Mouse (Mus musculus) heart, embryonic 14.5 days (tissue): ENCODE data around the gene Khdc1c. TPM values are rescaled to one million over a fixed set of nuclear protein-coding genes. Genes with fewer than 3 reads are reported as not detected.
"Not testable (repeated sequence)": the region's sequence is repeated elsewhere in the genome, so short reads cannot be mapped to it uniquely, and the experiment has no call there.

Experiments
- ATAC-seq: fragments of 200-750 bp; cut with Nextera tagmentation; 2 replicates; pipeline ENCODE4 v1.8.0; 2017; ENCODE audit warnings: low read depth, moderate TSS enrichment; ENCODE audit not compliant: insufficient number of reproducible peaks, insufficient read depth, low FRiP score
- H3K27ac ChIP-seq, 2 experiments: fragments of 200-500 bp in 1 of 2; fragments of 300-500 bp in 1 of 2; sonication (generic) in 1 of 2; replicated peaks in 1 of 2; 2 replicates each; pipeline ENCODE4 v1.5.1; 2012 to 2014; ENCODE audit warnings: low read depth in 2 of 2, low read length in 2 of 2, control low read depth in 1 of 2, mild to moderate bottlenecking in 1 of 2, mixed read lengths in 1 of 2; ENCODE audit not compliant: control insufficient read depth in 1 of 2, insufficient read depth in 1 of 2
- H3K27me3 ChIP-seq: fragments of 300-500 bp; sonication (generic); 2 replicates; pipeline ENCODE4 v1.6.1; 2014; ENCODE audit warnings: mild to moderate bottlenecking, low read length, control low read depth; ENCODE audit not compliant: control insufficient read depth, insufficient read depth
- H3K36me3 ChIP-seq: fragments of 300-500 bp; sonication (generic); 2 replicates; pipeline ENCODE4 v1.6.1; 2014; ENCODE audit warnings: mild to moderate bottlenecking, control low read depth, low read length, mixed read lengths; ENCODE audit not compliant: control insufficient read depth, insufficient read depth
- H3K4me1 ChIP-seq, 2 experiments: fragments of 200-500 bp in 1 of 2; fragments of 300-500 bp in 1 of 2; sonication (generic) in 1 of 2; 2 replicates each; pipeline ENCODE4 v1.6.1; 2012 to 2014; ENCODE audit warnings: low read length in 2 of 2, control low read depth in 1 of 2, mixed read lengths in 1 of 2; ENCODE audit not compliant: control insufficient read depth in 2 of 2, insufficient read depth in 2 of 2
- H3K4me2 ChIP-seq: fragments of 300-500 bp; sonication (generic); 2 replicates; pipeline ENCODE4 v1.6.1; 2014; ENCODE audit warnings: mild to moderate bottlenecking, low read length
- H3K4me3 ChIP-seq, 2 experiments: fragments of 200-500 bp in 1 of 2; fragments of 300-500 bp in 1 of 2; sonication (generic) in 1 of 2; 2 replicates each; pipeline ENCODE4 v1.5.1; 2012 to 2014; ENCODE audit warnings: low read length in 2 of 2, mild to moderate bottlenecking in 2 of 2, control low read depth in 1 of 2, low read depth in 1 of 2, moderate library complexity in 1 of 2; ENCODE audit not compliant: control insufficient read depth in 1 of 2, insufficient read depth in 1 of 2
- H3K9ac ChIP-seq: fragments of 300-500 bp; sonication (generic); 2 replicates; pipeline ENCODE4 v1.6.1; 2014; ENCODE audit warnings: mild to moderate bottlenecking, low read length
- H3K9me3 ChIP-seq: fragments of 300-500 bp; sonication (generic); 2 replicates; pipeline ENCODE4 v1.6.1; 2016; ENCODE audit warnings: low read length, control low read depth; ENCODE audit not compliant: control insufficient read depth
- WGBS: fragments of 180-500 bp; shearing (Covaris S2); extraction: QIAGEN DNeasy Blood & Tissue Kit; methylation state at CpG from one replicate; pipeline ENCODE4 v1.1.7; 2014; 5-methylcytosine and 5-hydroxymethylcytosine counted together
- polyA plus RNA-seq: library from polyadenylated mRNA; unstranded; fragments of >200 nt; fragmentation: Nextera tagmentation; extraction: Ambion mirVana; gene quantifications from 2 replicates; pipeline ENCODE4 v1.2.1, GENCODE M21; 2014

The Khdc1c gene
- not detected in 2 replicates for polyA plus RNA-seq

GRCm38 (mm10) chr1:21368031-21368430 lies at the start of gene Khdc1c:
Gene Khdc1c (plus strand): TSS chr1:21368331.
- WGBS: 48% methylated on average over 1 of the region's 1 CpGs
- H3K9me3 ChIP-seq: not testable (repeated sequence)

GRCm38 (mm10) chr1:21320271-21320670 lies 47.9 kb upstream of the Khdc1c start:
- not testable (repeated sequence) for H3K27ac ChIP-seq, H3K36me3 ChIP-seq, ATAC-seq, H3K4me3 ChIP-seq, H3K9ac ChIP-seq, H3K27me3 ChIP-seq, H3K4me2 ChIP-seq, H3K4me1 ChIP-seq, H3K9me3 ChIP-seq
- WGBS: 79% methylated on average over 5 of the region's 5 CpGs

More at GRCm38 (mm10) chr1:21368031-21368430, at the start of gene Khdc1c:
- H3K27ac ChIP-seq, H3K27me3 ChIP-seq, H3K4me1 ChIP-seq, H3K36me3 ChIP-seq, ATAC-seq, H3K9ac ChIP-seq, H3K4me2 ChIP-seq, H3K4me3 ChIP-seq: not testable (repeated sequence)

GRCm38 (mm10) chr1:21321656-21322055 lies 46.5 kb upstream of the Khdc1c start:
- no peaks in the 10 kb centered on the region for H3K36me3 ChIP-seq
- H3K4me1 ChIP-seq: no peaks in the 10 kb centered on the region
- no peak overlapping the region for H3K4me2 ChIP-seq
- H3K27me3 ChIP-seq: no peaks in the 10 kb centered on the region
- no peak for ATAC-seq
- H3K27ac ChIP-seq: no peak overlapping the region
- peaks cover 2% of the 10 kb centered on the region; the same call in 1 of the 2 replicates for H3K9me3 ChIP-seq
- H3K9ac ChIP-seq: no peak overlapping the region
- WGBS: 56% methylated on average over 1 of the region's 1 CpGs
- H3K4me3 ChIP-seq: no peak overlapping the region

- Histone ChIP-seq H3K9me3 (peaks cover 4% of the 10 kb centered on the region; the same call in 1 of the 2 replicates), H3K27ac (no peak overlapping the region), H3K27me3 (no peaks in the 10 kb centered on the region), H3K4me2 (no peak overlapping the region), H3K4me3 (no peak overlapping the region), H3K36me3 (no peaks in the 10 kb centered on the region), H3K9ac (no peak overlapping the region), H3K4me1 (no peaks in the 10 kb centered on the region)
- WGBS: 74% methylated on average over 1 of the region's 1 CpGs
- no peak for ATAC-seq
Observed at GRCm38 (mm10) chr1:21323996-21324574, 44.0 kb upstream of the Khdc1c start.

- H3K27ac ChIP-seq: no peak overlapping the region
- H3K4me2 ChIP-seq: no peak overlapping the region
- H3K9ac ChIP-seq: no peak overlapping the region
- H3K4me1 ChIP-seq: no peaks in the 10 kb centered on the region
- H3K9me3 ChIP-seq: peaks cover 4% of the 10 kb centered on the region; the same call in 1 of the 2 replicates
- H3K27me3 ChIP-seq: no peaks in the 10 kb centered on the region
- H3K4me3 ChIP-seq: no peak overlapping the region
- no peaks in the 10 kb centered on the region for H3K36me3 ChIP-seq
- ATAC-seq: no peak
- WGBS: 77% methylated on average over 1 of the region's 1 CpGs
Observed at GRCm38 (mm10) chr1:21324633-21325032, 43.5 kb upstream of the Khdc1c start.

- H3K27me3 ChIP-seq: no peaks in the 10 kb centered on the region
- H3K9ac ChIP-seq: no peak overlapping the region
- WGBS: 80% methylated on average over 7 of the region's 7 CpGs
- peaks cover 4% of the 10 kb centered on the region; the same call in 1 of the 2 replicates for H3K9me3 ChIP-seq
- no peak overlapping the region for H3K4me3 ChIP-seq
- no peaks in the 10 kb centered on the region for H3K36me3 ChIP-seq
- no peak overlapping the region for H3K27ac ChIP-seq
- no peak overlapping the region for H3K4me2 ChIP-seq
- H3K4me1 ChIP-seq: no peaks in the 10 kb centered on the region
- ATAC-seq: no peak
Observed at GRCm38 (mm10) chr1:21326733-21327132, 41.4 kb upstream of the Khdc1c start.

GRCm38 (mm10) chr1:21331161-21331560 lies 37.0 kb upstream of the Khdc1c start:
- H3K4me1 ChIP-seq, H3K27me3 ChIP-seq: not testable (repeated sequence)

More at GRCm38 (mm10) chr1:21331161-21331560, 37.0 kb upstream of the Khdc1c start:
- ATAC-seq, H3K27ac ChIP-seq, H3K36me3 ChIP-seq, H3K4me2 ChIP-seq, H3K4me3 ChIP-seq, H3K9ac ChIP-seq, H3K9me3 ChIP-seq: not testable (repeated sequence)
